Mouse (Mus musculus) macrophage (primary cell): ENCODE measurements around the gene Diras1. TPM values are rescaled to one million over a fixed set of nuclear protein-coding genes. Genes with fewer than 3 reads are reported as not detected.
"Not testable (repeated sequence)": the region's sequence is repeated elsewhere in the genome, so short reads cannot be mapped to it uniquely, and the experiment has no call there.

Source experiments
- H3K27ac ChIP-seq: fragments of 350-480 bp; formaldehyde crosslinking; 2 replicates; pipeline ENCODE4 v1.9.0; 2021
- H3K36me3 ChIP-seq: fragments of 350-480 bp; formaldehyde crosslinking; 2 replicates; pipeline ENCODE4 v1.9.0; 2021; ENCODE audit errors: inconsistent target
- H3K4me3 ChIP-seq: fragments of 350-480 bp; formaldehyde crosslinking; 2 replicates; pipeline ENCODE4 v1.9.0; 2021; ENCODE audit errors: inconsistent target
- H3K79me2 ChIP-seq: fragments of 350-480 bp; formaldehyde crosslinking; 2 replicates; pipeline ENCODE4 v1.9.0; 2021; ENCODE audit errors: inconsistent target
- WGBS: methylation state at CpG from one replicate; pipeline ENCODE4 v1.1.7; 2026; ENCODE audit warnings: inconsistent platforms; ENCODE audit not compliant: missing documents; 5-methylcytosine and 5-hydroxymethylcytosine counted together
- polyA plus RNA-seq: library from polyadenylated mRNA; stranded (reverse); fragments of 250-400 nt; gene quantifications from 3 replicates; pipeline ENCODE4 v1.2.4, GENCODE M21; 2018; ENCODE audit warnings: inconsistent platforms

The Diras1 gene
- polyA plus RNA-seq, 1 experiment from 2014 or later: not detected

GRCm38 (mm10) chr10:80998021-80998420 is 27.4 kb downstream of the Diras1 start:
- Histone ChIP-seq H3K4me3 (no peak overlapping the region), H3K79me2 (no peaks in the 10 kb centered on the region), H3K27ac (no peak overlapping the region), H3K36me3 (no peaks in the 10 kb centered on the region)
- WGBS: 49% methylated on average over 14 of the region's 14 CpGs

DNA sequence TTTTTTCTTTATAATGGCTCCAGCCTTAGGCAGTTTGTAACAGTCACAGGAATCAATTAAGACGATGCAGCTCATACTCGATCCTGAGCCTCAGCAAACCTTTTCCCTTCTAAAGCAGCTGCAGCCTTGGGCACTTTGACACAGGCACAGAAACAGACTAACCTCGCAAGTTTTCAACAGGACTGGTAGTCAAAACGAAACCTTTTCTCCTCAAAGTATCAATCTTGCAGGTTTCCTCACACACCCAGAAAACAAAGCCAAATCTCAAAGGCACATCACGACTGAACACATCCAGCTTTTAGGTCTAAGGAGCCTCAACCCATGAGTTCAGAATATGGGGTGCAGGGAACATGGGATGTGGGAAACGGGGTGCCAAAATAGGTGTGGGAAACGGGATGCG is 28.1 kb downstream of the Diras1 start:
- Histone ChIP-seq H3K27ac (no peak overlapping the region), H3K4me3 (no peak overlapping the region), H3K36me3 (no peaks in the 10 kb centered on the region), H3K79me2 (no peaks in the 10 kb centered on the region)
- 89% methylated on average over 8 of the region's 8 CpGs for WGBS

DNA sequence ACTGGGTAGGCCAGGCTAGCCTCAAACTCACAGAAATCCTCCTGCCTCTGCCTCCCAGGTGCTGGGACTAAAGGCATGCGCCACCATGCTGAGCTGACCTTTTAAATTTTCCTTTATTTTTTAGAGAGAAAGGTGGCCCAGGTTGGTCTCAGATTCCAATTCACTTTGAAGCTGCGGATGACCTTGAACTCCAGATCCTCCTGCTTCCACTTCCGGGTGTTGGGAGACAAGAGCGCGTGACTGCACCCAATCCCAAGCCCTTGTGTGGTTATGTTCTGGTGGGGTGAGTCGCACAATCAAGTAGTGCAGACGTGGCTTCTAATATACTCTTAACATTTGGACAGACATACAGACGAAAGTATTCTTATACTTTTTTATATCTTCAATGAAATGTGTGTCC is 29.0 kb downstream of the Diras1 start:
- Histone ChIP-seq H3K4me3 (no peak overlapping the region), H3K27ac (no peak overlapping the region), H3K36me3 (no peaks in the 10 kb centered on the region), H3K79me2 (no peaks in the 10 kb centered on the region)
- 91% methylated on average over 8 of the region's 8 CpGs for WGBS

DNA sequence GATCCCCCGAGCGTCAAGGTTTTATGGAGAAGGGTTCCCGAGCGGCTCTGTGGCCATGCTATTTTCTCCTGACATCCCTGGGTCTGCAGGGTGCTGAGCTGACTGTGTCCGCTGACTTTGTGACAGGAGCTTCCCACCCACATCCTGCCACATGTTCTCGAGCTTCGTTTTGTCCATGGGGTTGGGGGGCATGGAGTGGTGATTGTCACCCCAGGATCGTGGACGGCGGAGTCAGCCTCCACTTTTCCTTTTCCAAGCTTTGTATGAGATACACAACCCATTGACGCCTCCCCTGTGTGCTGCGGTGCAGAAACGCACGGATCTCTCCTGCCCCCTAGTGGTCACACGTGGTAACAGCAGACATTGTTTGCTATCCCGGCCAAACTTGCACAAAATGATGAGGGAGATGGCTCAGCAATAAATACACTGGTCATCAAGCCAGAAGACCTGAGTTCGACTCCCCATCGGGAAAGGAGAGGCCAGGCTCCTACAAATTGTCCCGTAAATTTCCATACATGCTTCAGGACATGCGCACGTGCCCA is 30.3 kb downstream of the Diras1 start:
- Histone ChIP-seq H3K4me3 (no peak overlapping the region), H3K27ac (no peak overlapping the region), H3K79me2 (no peaks in the 10 kb centered on the region), H3K36me3 (no peaks in the 10 kb centered on the region)
- 11% methylated on average over 21 of the region's 21 CpGs for WGBS

- Histone ChIP-seq H3K36me3 (no peaks in the 10 kb centered on the region), H3K4me3 (no peak overlapping the region)
- WGBS: 56% methylated on average over 4 of the region's 4 CpGs
Observed at GRCm38 (mm10) chr10:80994621-80995020, 30.8 kb downstream of the Diras1 start.

DNA sequence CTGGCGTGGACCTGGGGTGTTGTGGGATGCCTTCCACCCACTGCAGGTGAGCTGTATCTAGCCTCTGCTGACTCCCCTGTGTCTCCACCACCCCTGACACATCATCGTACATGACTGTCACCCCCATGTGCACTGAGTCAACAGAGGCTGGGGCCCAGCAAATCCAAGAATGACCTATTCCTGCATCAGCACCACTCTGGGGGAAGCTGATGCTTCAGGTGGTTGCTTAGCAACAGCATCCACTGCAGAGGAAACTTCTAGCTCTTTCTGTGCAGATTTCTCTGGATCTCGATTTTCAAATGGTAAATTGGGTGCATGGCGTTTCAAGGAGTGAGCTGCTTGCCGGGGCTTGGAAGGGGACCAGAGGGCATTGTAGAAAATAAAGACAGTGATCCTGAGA is 32.2 kb downstream of the Diras1 start:
- H3K27ac ChIP-seq: no peak overlapping the region
- WGBS: 91% methylated on average over 5 of the region's 5 CpGs
- H3K4me3 ChIP-seq: no peak overlapping the region
- H3K36me3 ChIP-seq: no peaks in the 10 kb centered on the region
- no peaks in the 10 kb centered on the region for H3K79me2 ChIP-seq

More at GRCm38 (mm10) chr10:80994621-80995020, 30.8 kb downstream of the Diras1 start:
- H3K27ac ChIP-seq: no peak overlapping the region
- no peaks in the 10 kb centered on the region for H3K79me2 ChIP-seq

- 100% methylated on average over 1 of the region's 1 CpGs for WGBS
- Histone ChIP-seq H3K79me2 (no peaks in the 10 kb centered on the region), H3K36me3 (no peaks in the 10 kb centered on the region), H3K27ac (no peak overlapping the region), H3K4me3 (no peak overlapping the region)
Observed at GRCm38 (mm10) chr10:80991945-80992344, 33.5 kb downstream of the Diras1 start.

- Histone ChIP-seq H3K79me2 (no peaks in the 10 kb centered on the region), H3K4me3 (no peak overlapping the region), H3K36me3 (no peaks in the 10 kb centered on the region), H3K27ac (no peak overlapping the region)
- 19% methylated on average over 3 of the region's 3 CpGs for WGBS
Observed at GRCm38 (mm10) chr10:80991007-80991406, 34.5 kb downstream of the Diras1 start.

DNA sequence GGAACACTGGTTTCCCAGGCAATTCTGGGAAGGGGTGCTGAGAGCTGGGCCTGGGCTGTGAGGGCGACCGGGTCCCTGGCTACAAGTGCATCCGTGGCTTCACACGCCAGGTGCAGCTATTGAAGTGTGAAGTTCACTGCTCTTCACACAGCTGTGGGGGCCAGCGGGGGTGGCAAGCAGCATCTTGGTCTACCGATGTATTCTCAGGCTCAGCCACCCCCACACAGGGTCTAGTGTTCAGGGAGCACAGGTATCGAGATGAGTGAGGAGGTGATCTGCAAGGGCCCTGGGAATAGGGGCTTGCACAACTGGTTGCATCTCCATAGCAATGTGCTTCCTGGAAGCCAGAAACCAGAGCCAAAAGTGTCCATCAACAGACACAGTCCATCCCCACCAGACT is 35.1 kb downstream of the Diras1 start:
- Histone ChIP-seq H3K27ac (no peak overlapping the region), H3K4me3 (no peak overlapping the region)
- 83% methylated on average over 7 of the region's 7 CpGs for WGBS

GRCm38 (mm10) chr10:80989854-80990253 is 35.6 kb downstream of the Diras1 start:
- H3K79me2 ChIP-seq, H3K4me3 ChIP-seq, H3K36me3 ChIP-seq, H3K27ac ChIP-seq: not testable (repeated sequence)
- WGBS: 46% methylated on average over 2 of the region's 4 CpGs

More for the DNA sequence above, 35.1 kb downstream of the Diras1 start:
- Histone ChIP-seq H3K36me3 (no peaks in the 10 kb centered on the region), H3K79me2 (no peaks in the 10 kb centered on the region)

GRCm38 (mm10) chr10:80989446-80989845 is 36.0 kb downstream of the Diras1 start:
- no peak overlapping the region for H3K4me3 ChIP-seq
- no peaks in the 10 kb centered on the region for H3K36me3 ChIP-seq
- 44% methylated on average over 2 of the region's 6 CpGs for WGBS
- no peaks in the 10 kb centered on the region for H3K79me2 ChIP-seq
- no peak overlapping the region for H3K27ac ChIP-seq

GRCm38 (mm10) chr10:80987709-80988441 is 37.6 kb downstream of the Diras1 start:
- Histone ChIP-seq H3K36me3 (no peaks in the 10 kb centered on the region), H3K79me2 (no peaks in the 10 kb centered on the region), H3K4me3 (no peak overlapping the region), H3K27ac (no peak overlapping the region)
- WGBS: 19% methylated on average over 10 of the region's 10 CpGs

GRCm38 (mm10) chr10:80986754-80987153 is 38.7 kb downstream of the Diras1 start:
- Histone ChIP-seq H3K36me3 (no peaks in the 10 kb centered on the region), H3K27ac (no peak overlapping the region), H3K4me3 (no peak overlapping the region), H3K79me2 (no peaks in the 10 kb centered on the region)
- WGBS: 88% methylated on average over 6 of the region's 6 CpGs

GRCm38 (mm10) chr10:80985970-80986701 is 39.3 kb downstream of the Diras1 start:
- Histone ChIP-seq H3K36me3 (no peaks in the 10 kb centered on the region), H3K27ac (no peak overlapping the region), H3K79me2 (no peaks in the 10 kb centered on the region), H3K4me3 (peak overlapping the region; percentile 16; the same call in 1 of the 2 replicates)
- WGBS: 36% methylated on average over 13 of the region's 13 CpGs
